ENCODE assay signal across 17 mouse cellular contexts in genomic region chr12:34472542-34472941, GRCm38 (mm10).
DNase-seq lines count a peak whose midpoint lies in the region; ATAC-seq lines count a peak whose summit lies in the region.
"Had no signal": no experiment of that assay in that cellular context is flagged by ENCODE, and none has a peak within 500 bp of the region (broad histone marks: within the 10 kb centered on the region; RNA-seq: fewer than 3 reads in every experiment).

No protein-coding gene starts in this region.

- no peak overlapping the region for H3K9ac ChIP-seq in heart, embryonic 12.5 days
- no peak overlapping the region for H3K9ac ChIP-seq in limb, embryonic 12.5 days (replicated peaks)
- H3K9ac ChIP-seq: hindbrain, embryonic 13.5 days; midbrain, embryonic 15.5 days had no signal

- DNase-seq in heart, adult 11 months, result peak; percentile 89
- DNase-seq in kidney, postnatal 10 days, result peak; percentile 6
- DNase-seq in kidney, postnatal 36 days, result no peak
- DNase-seq in brain, adult 2 months (ENCODE audit: low read depth, low spot score), result peak; percentile 16
- DNase-seq in natural killer cell, adult 2 months (ENCODE audit: low spot score in 2 of 2), result no peak
- DNase-seq: adrenal gland, postnatal 36 days; cerebellum, postnatal 14 days; lung, postnatal 14 days; right cerebral cortex, postnatal 25 days; thymus, postnatal 25 days had no signal

- H3K9me3 ChIP-seq in heart, embryonic 12.5 days (replicated peaks), result no peaks in the 10 kb centered on the region
- H3K9me3 ChIP-seq in limb, embryonic 12.5 days, result no peaks in the 10 kb centered on the region
- H3K9me3 ChIP-seq: hindbrain, embryonic 13.5 days; midbrain, embryonic 15.5 days had no signal

- ATAC-seq in heart, embryonic 12.5 days (ENCODE audit: insufficient number of reproducible peaks, low FRiP score), result no peak
- ATAC-seq in limb, embryonic 12.5 days (ENCODE audit: insufficient number of reproducible peaks, insufficient read depth, low FRiP score, low TSS enrichment, low read depth), result peak; percentile 88; the same call in 1 of the 2 replicates
- ATAC-seq: activated CD4-positive, CD25-positive, alpha-beta regulatory T cell, adult 4 months; intestine, embryonic 16.5 days; midbrain, embryonic 15.5 days had no signal

- no peaks in the 10 kb centered on the region for H3K27me3 ChIP-seq in heart, embryonic 12.5 days (replicated peaks)
- no peaks in the 10 kb centered on the region for H3K27me3 ChIP-seq in limb, embryonic 12.5 days
- H3K27me3 ChIP-seq: hindbrain, embryonic 13.5 days; midbrain, embryonic 15.5 days had no signal

- no peak overlapping the region for H3K4me2 ChIP-seq in heart, embryonic 12.5 days
- H3K4me2 ChIP-seq in limb, embryonic 12.5 days, result 0 out of 2 replicates have a peak overlapping the region, but pooled peaks have one; percentile 9
- H3K4me2 ChIP-seq: hindbrain, embryonic 13.5 days; midbrain, embryonic 15.5 days had no signal

- 56% methylated on average over 4 of the region's 4 CpGs for WGBS in heart, embryonic 12.5 days
- 12% methylated on average over 4 of the region's 4 CpGs for WGBS in limb, embryonic 12.5 days

- H3K4me1 ChIP-seq in heart, embryonic 12.5 days (replicated peaks), result peaks cover 4% of the 10 kb centered on the region
- H3K4me1 ChIP-seq in limb, embryonic 12.5 days (replicated peaks), result peaks cover 11% of the 10 kb centered on the region
- H3K4me1 ChIP-seq: hindbrain, embryonic 13.5 days; midbrain, embryonic 15.5 days had no signal

- H3K36me3 ChIP-seq in heart, embryonic 12.5 days, result no peaks in the 10 kb centered on the region
- no peaks in the 10 kb centered on the region for H3K36me3 ChIP-seq in limb, embryonic 12.5 days
- H3K36me3 ChIP-seq: hindbrain, embryonic 13.5 days; midbrain, embryonic 15.5 days had no signal

- no peak overlapping the region for H3K4me3 ChIP-seq in heart, embryonic 12.5 days
- H3K4me3 ChIP-seq in limb, embryonic 12.5 days (replicated peaks), result no peak overlapping the region
- H3K4me3 ChIP-seq: hindbrain, embryonic 13.5 days; left cerebral cortex, adult 2 months; midbrain, embryonic 15.5 days had no signal

- no peak overlapping the region for H3K27ac ChIP-seq in heart, embryonic 12.5 days (ENCODE audit: poor library complexity, severe bottlenecking)
- H3K27ac ChIP-seq in limb, embryonic 12.5 days, result peak overlapping the region; percentile 77
- H3K27ac ChIP-seq: hindbrain, embryonic 13.5 days; midbrain, embryonic 15.5 days had no signal

Comparison
In these comparisons a context has a peak if more than half of its experiments do, and no peak if none do; other contexts are left out.
1. DNase-seq: peak in heart, adult 11 months (single experiment), kidney, postnatal 10 days (single experiment) and brain, adult 2 months (single experiment); none in kidney, postnatal 36 days (0 of 2) and natural killer cell, adult 2 months (0 of 2).